Mouse (Mus musculus) midbrain, embryonic 12.5 days (tissue): Measurements from ENCODE around the gene Lcp2. TPM values are rescaled to one million over a fixed set of nuclear protein-coding genes. Genes with fewer than 3 reads are reported as not detected.

Experiments used
- ATAC-seq: fragments of 200-750 bp; cut with Nextera tagmentation; 2 replicates; pipeline ENCODE4 v1.8.0; 2017; ENCODE audit warnings: low read depth, moderate TSS enrichment, moderate library complexity; ENCODE audit not compliant: low FRiP score
- H3K27ac ChIP-seq: fragments of 300-500 bp; sonication (generic); replicated peaks from 2 replicates; pipeline ENCODE4 v1.5.1; 2016; ENCODE audit warnings: mild to moderate bottlenecking
- H3K27me3 ChIP-seq: fragments of 300-500 bp; sonication (generic); 2 replicates; pipeline ENCODE4 v1.6.1; 2016; ENCODE audit warnings: mild to moderate bottlenecking
- H3K36me3 ChIP-seq: fragments of 300-500 bp; sonication (generic); 2 replicates; pipeline ENCODE4 v1.6.1; 2016
- H3K4me1 ChIP-seq: fragments of 300-500 bp; sonication (generic); 2 replicates; pipeline ENCODE4 v1.6.1; 2016
- H3K4me2 ChIP-seq: fragments of 300-500 bp; sonication (generic); replicated peaks from 2 replicates; pipeline ENCODE4 v1.6.1; 2016; ENCODE audit warnings: mild to moderate bottlenecking, moderate library complexity
- H3K4me3 ChIP-seq: fragments of 300-500 bp; sonication (generic); 2 replicates; pipeline ENCODE4 v1.5.1; 2016; ENCODE audit warnings: mild to moderate bottlenecking
- H3K9ac ChIP-seq: fragments of 300-500 bp; sonication (generic); replicated peaks from 2 replicates; pipeline ENCODE4 v1.6.1; 2016; ENCODE audit warnings: mild to moderate bottlenecking, moderate library complexity
- H3K9me3 ChIP-seq: fragments of 300-500 bp; sonication (generic); 2 replicates; pipeline ENCODE4 v1.6.1; 2016; ENCODE audit warnings: mild to moderate bottlenecking
- WGBS: fragments of 180-500 bp; shearing (Covaris S2); methylation state at CpG from one replicate; pipeline ENCODE4 v1.1.7; 2016; 5-methylcytosine and 5-hydroxymethylcytosine counted together
- polyA plus RNA-seq: library from polyadenylated mRNA; unstranded; fragments of >200 nt; fragmentation: Nextera tagmentation; extraction: Ambion mirVana; gene quantifications from 2 replicates; pipeline ENCODE4 v1.2.1, GENCODE M21; 2016

Gene Lcp2
- polyA plus RNA-seq, 1 experiment from 2014 or later, result 1.7 TPM

GRCm38 (mm10) chr11:34073776-34074175, 27.1 kb downstream of the Lcp2 start:
- no peaks in the 10 kb centered on the region for H3K9me3 ChIP-seq

GRCm38 (mm10) chr11:34077870-34078269, 31.1 kb downstream of the Lcp2 start:
- H3K4me1 ChIP-seq, result 0 out of 2 replicates have a peak, but pooled peaks cover 2% of the 10 kb centered on the region
- no peaks in the 10 kb centered on the region for H3K9me3 ChIP-seq
- no peaks in the 10 kb centered on the region for H3K36me3 ChIP-seq
- H3K27me3 ChIP-seq, result peaks cover 6% of the 10 kb centered on the region
- no peak overlapping the region for H3K4me2 ChIP-seq
- 79% methylated on average over 2 of the region's 2 CpGs for WGBS
- H3K27ac ChIP-seq, result no peak overlapping the region
- H3K9ac ChIP-seq, result no peak overlapping the region
- ATAC-seq, result no peak
- no peak overlapping the region for H3K4me3 ChIP-seq

More at GRCm38 (mm10) chr11:34073776-34074175, 27.1 kb downstream of the Lcp2 start:
- peaks cover 11% of the 10 kb centered on the region for H3K27me3 ChIP-seq
- no peak overlapping the region for H3K27ac ChIP-seq
- H3K4me3 ChIP-seq, result no peak overlapping the region
- 19% methylated on average over 15 of the region's 15 CpGs for WGBS
- no peak overlapping the region for H3K9ac ChIP-seq
- 0 out of 2 replicates have a peak, but pooled peaks cover 2% of the 10 kb centered on the region for H3K4me1 ChIP-seq
- H3K4me2 ChIP-seq, result peak overlapping the region; percentile 22
- no peaks in the 10 kb centered on the region for H3K36me3 ChIP-seq
- ATAC-seq, result peak; percentile 49; the same call in 1 of the 2 replicates

GRCm38 (mm10) chr11:34078581-34078980, 31.9 kb downstream of the Lcp2 start:
- Histone ChIP-seq H3K36me3 (no peaks in the 10 kb centered on the region), H3K9ac (no peak overlapping the region), H3K9me3 (no peaks in the 10 kb centered on the region), H3K27me3 (peaks cover 6% of the 10 kb centered on the region), H3K4me3 (no peak overlapping the region), H3K4me1 (0 out of 2 replicates have a peak, but pooled peaks cover 2% of the 10 kb centered on the region), H3K4me2 (no peak overlapping the region), H3K27ac (no peak overlapping the region)
- ATAC-seq, result no peak
- WGBS, result 85% methylated on average over 7 of the region's 7 CpGs

- H3K4me1 ChIP-seq, result no peaks in the 10 kb centered on the region
- peaks cover under 1% of the 10 kb centered on the region; the same call in 1 of the 2 replicates for H3K27me3 ChIP-seq
- no peak overlapping the region for H3K4me3 ChIP-seq
- no peaks in the 10 kb centered on the region for H3K36me3 ChIP-seq
- no peak overlapping the region for H3K9ac ChIP-seq
- 74% methylated on average over 6 of the region's 6 CpGs for WGBS
- no peaks in the 10 kb centered on the region for H3K9me3 ChIP-seq
- H3K4me2 ChIP-seq, result no peak overlapping the region
- no peak overlapping the region for H3K27ac ChIP-seq
- no peak for ATAC-seq
Observed at GRCm38 (mm10) chr11:34079542-34080464, 33.1 kb downstream of the Lcp2 start.

GRCm38 (mm10) chr11:34083795-34084194, 37.1 kb downstream of the Lcp2 start:
- no peak overlapping the region for H3K27ac ChIP-seq
- no peak overlapping the region for H3K4me2 ChIP-seq
- no peak for ATAC-seq

GRCm38 (mm10) chr11:34084639-34085038, 37.9 kb downstream of the Lcp2 start:
- Histone ChIP-seq H3K4me2 (no peak overlapping the region), H3K9ac (no peak overlapping the region), H3K27ac (no peak overlapping the region), H3K4me1 (no peaks in the 10 kb centered on the region), H3K9me3 (no peaks in the 10 kb centered on the region), H3K4me3 (no peak overlapping the region), H3K36me3 (no peaks in the 10 kb centered on the region), H3K27me3 (no peaks in the 10 kb centered on the region)
- WGBS, result 70% methylated on average over 2 of the region's 2 CpGs
- ATAC-seq, result no peak

More at GRCm38 (mm10) chr11:34083795-34084194, 37.1 kb downstream of the Lcp2 start:
- no peaks in the 10 kb centered on the region for H3K36me3 ChIP-seq
- WGBS, result 85% methylated on average over 7 of the region's 7 CpGs
- no peak overlapping the region for H3K9ac ChIP-seq
- H3K4me3 ChIP-seq, result no peak overlapping the region
- H3K9me3 ChIP-seq, result no peaks in the 10 kb centered on the region
- H3K27me3 ChIP-seq, result no peaks in the 10 kb centered on the region
- no peaks in the 10 kb centered on the region for H3K4me1 ChIP-seq

- ATAC-seq, result no peak
- H3K9me3 ChIP-seq, result no peaks in the 10 kb centered on the region
- WGBS, result 86% methylated on average over 8 of the region's 8 CpGs
- no peaks in the 10 kb centered on the region for H3K36me3 ChIP-seq
- H3K4me3 ChIP-seq, result no peak overlapping the region
- H3K27ac ChIP-seq, result no peak overlapping the region
- H3K4me1 ChIP-seq, result no peaks in the 10 kb centered on the region
- H3K4me2 ChIP-seq, result no peak overlapping the region
- H3K27me3 ChIP-seq, result no peaks in the 10 kb centered on the region
- H3K9ac ChIP-seq, result no peak overlapping the region
Observed at GRCm38 (mm10) chr11:34086164-34086751, 39.5 kb downstream of the Lcp2 start.

GRCm38 (mm10) chr11:34087064-34087463, 40.3 kb downstream of the Lcp2 start:
- Histone ChIP-seq H3K36me3 (no peaks in the 10 kb centered on the region), H3K9me3 (no peaks in the 10 kb centered on the region), H3K4me3 (no peak overlapping the region), H3K27me3 (no peaks in the 10 kb centered on the region), H3K27ac (no peak overlapping the region), H3K9ac (no peak overlapping the region), H3K4me1 (no peaks in the 10 kb centered on the region), H3K4me2 (no peak overlapping the region)
- ATAC-seq, result no peak
- WGBS, result 86% methylated on average over 3 of the region's 3 CpGs

- Histone ChIP-seq H3K36me3 (no peaks in the 10 kb centered on the region), H3K27ac (no peak within 1 kb of the TSS), H3K9me3 (no peaks in the 10 kb centered on the region), H3K4me3 (no peak within 1 kb of the TSS), H3K4me2 (no peak within 1 kb of the TSS), H3K27me3 (no peaks in the 10 kb centered on the region), H3K4me1 (no peaks in the 10 kb centered on the region), H3K9ac (no peak within 1 kb of the TSS)
- 85% methylated on average over 10 of the region's 10 CpGs for WGBS
- ATAC-seq, result no peak
Observed at GRCm38 (mm10) chr11:34098422-34098821, 51.7 kb downstream of the Lcp2 start, which contains the start of gene 4930469K13Rik. Gene 4930469K13Rik (minus strand): TSS chr11:34098554.

GRCm38 (mm10) chr11:34101827-34102226, 55.1 kb downstream of the Lcp2 start:
- H3K9me3 ChIP-seq, result no peaks in the 10 kb centered on the region
- no peak overlapping the region for H3K27ac ChIP-seq
- H3K4me3 ChIP-seq, result no peak overlapping the region
- WGBS, result 89% methylated on average over 4 of the region's 4 CpGs
- no peaks in the 10 kb centered on the region for H3K36me3 ChIP-seq
- no peak overlapping the region for H3K9ac ChIP-seq
- no peak overlapping the region for H3K4me2 ChIP-seq
- H3K4me1 ChIP-seq, result no peaks in the 10 kb centered on the region
- H3K27me3 ChIP-seq, result no peaks in the 10 kb centered on the region
- no peak for ATAC-seq

GRCm38 (mm10) chr11:34104919-34105318, 58.2 kb downstream of the Lcp2 start:
- no peak overlapping the region for H3K4me3 ChIP-seq
- no peaks in the 10 kb centered on the region for H3K36me3 ChIP-seq
- H3K9ac ChIP-seq, result no peak overlapping the region
- no peak overlapping the region for H3K27ac ChIP-seq
- 27% methylated on average over 1 of the region's 1 CpGs for WGBS
- no peaks in the 10 kb centered on the region for H3K4me1 ChIP-seq
- no peaks in the 10 kb centered on the region for H3K9me3 ChIP-seq
- no peaks in the 10 kb centered on the region for H3K27me3 ChIP-seq
- no peak for ATAC-seq
- no peak overlapping the region for H3K4me2 ChIP-seq

GRCm38 (mm10) chr11:34109260-34109659, 62.5 kb downstream of the Lcp2 start:
- no peak overlapping the region for H3K4me2 ChIP-seq
- H3K9me3 ChIP-seq, result no peaks in the 10 kb centered on the region
- WGBS, result 90% methylated on average over 1 of the region's 1 CpGs
- no peaks in the 10 kb centered on the region for H3K27me3 ChIP-seq
- no peak overlapping the region for H3K4me3 ChIP-seq
- peaks cover 9% of the 10 kb centered on the region; the same call in 1 of the 2 replicates for H3K4me1 ChIP-seq
- H3K9ac ChIP-seq, result no peak overlapping the region
- no peak overlapping the region for H3K27ac ChIP-seq
- no peaks in the 10 kb centered on the region for H3K36me3 ChIP-seq
- ATAC-seq, result no peak
